Mouse (Mus musculus): ENCODE results near the gene Cxadr. TPM values are rescaled to one million over a fixed set of nuclear protein-coding genes. Genes with fewer than 3 reads are reported as not detected.

The Cxadr gene
- polyA plus RNA-seq, 1 experiment from 2014 or later = 101 TPM

DNA sequence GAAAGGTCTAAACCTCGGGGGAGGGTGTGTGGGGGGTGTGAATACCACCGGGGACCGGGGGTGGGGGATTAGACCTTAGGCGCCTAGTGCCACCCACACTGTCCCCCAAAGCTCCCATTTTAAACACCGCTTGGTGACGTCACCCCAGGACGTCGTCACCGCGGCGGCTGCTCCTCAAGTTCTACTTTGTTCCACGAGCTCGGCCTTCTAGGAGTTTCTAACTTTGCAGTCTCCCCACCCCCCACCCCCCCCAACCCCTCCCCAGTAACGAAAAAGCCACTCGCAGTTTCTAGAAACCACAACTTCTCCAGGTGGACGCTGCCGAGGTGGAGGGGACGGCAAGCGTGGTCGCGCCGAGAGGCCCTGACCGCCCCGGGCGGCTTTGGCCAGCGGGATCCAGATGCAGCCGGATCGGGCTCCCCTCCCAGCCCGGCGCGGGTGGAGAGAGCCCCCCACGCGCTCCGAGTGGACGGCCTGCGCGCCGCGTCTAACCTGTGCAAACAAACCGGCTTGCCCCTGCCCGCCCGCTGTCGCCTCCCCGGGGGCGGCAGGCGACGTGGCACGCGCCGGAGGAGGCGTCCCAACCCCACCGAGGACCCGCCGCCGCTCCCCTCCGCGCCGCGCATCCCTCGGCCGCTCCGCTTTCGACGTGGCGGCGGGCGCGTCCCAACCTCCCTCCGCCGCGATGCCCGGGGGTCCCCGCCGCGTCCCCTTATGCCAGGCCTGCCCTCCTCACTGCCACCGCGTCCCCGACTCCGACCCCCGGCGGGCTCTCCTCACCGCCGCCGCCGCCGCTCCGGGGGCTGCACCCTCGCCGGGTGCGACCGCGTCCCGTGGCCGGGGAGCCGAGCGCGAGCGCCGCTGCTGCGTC, 74.8 kb downstream of the Cxadr start:
- no peak overlapping the region for H3K27ac ChIP-seq
- H3K4me1 ChIP-seq = peaks cover 14% of the 10 kb centered on the region
- H3K9ac ChIP-seq = peak overlapping the region; percentile 89
- no peaks in the 10 kb centered on the region for H3K9me3 ChIP-seq (replicated peaks)
- H3K36me3 ChIP-seq (ENCODE audit: poor library complexity, severe bottlenecking) = 0 out of 2 replicates have a peak, but pooled peaks cover 10% of the 10 kb centered on the region
- peak overlapping the region; percentile 87 for H3K4me3 ChIP-seq
- H3K27me3 ChIP-seq = no peaks in the 10 kb centered on the region
- peak overlapping the region; percentile 69 for H3K4me2 ChIP-seq
- ATAC-seq = peak; percentile 34
- under 1% methylated on average over 66 of the region's 100 CpGs for WGBS

DNA sequence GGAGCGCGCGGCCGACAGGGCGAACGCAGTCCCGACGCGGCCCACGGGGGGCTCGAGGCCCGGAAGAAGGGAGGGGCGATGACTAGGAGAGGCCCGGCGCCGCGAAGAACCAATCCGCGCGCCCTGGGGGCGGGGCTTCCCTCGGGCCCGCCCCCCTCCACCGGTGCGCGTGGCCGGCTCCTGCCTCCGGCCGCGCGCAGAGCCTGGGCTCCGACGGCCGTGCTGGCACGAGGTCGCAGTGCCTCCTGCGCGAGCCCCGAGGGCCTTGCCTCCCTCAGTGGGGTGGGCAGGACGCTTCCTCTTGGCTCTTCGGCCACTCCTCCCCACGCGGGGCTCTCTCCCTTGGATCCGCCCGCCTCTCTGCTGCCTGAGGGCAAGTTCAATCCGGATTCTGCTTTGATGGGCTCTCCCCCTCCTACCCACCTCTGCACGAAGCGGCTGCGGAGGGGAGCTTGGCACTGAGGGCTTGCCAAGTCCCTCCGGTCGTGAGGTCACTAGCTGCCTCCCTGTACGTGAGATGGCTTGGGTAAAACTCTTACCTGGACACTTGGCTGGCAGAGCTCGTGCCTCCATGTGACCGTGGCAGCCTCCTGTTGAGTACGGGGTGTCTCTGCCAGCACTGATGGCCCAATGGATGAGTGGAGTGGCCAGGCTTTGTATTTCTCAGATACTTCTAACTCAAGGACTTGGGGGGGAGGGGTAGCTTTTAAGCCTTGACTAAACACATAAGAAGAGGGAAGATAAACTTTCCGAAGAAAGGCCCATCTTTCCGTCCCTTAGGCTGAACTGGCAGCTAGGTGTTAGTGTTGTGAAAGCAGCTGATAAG, 75.7 kb downstream of the Cxadr start, which contains the start of gene Btg3:
Gene Btg3, minus strand, starts transcription at position 448 of the 826 bp plus-strand sequence.
- peak within 1 kb of the TSS; percentile 87 for H3K4me3 ChIP-seq
- ATAC-seq = peak; percentile 98
- 0 out of 2 replicates have a peak, but pooled peaks cover 10% of the 10 kb centered on the region for H3K36me3 ChIP-seq (ENCODE audit: poor library complexity, severe bottlenecking)
- no peaks in the 10 kb centered on the region for H3K27me3 ChIP-seq
- WGBS = 4% methylated on average over 32 of the region's 57 CpGs
- H3K9me3 ChIP-seq (replicated peaks) = no peaks in the 10 kb centered on the region
- peaks cover 14% of the 10 kb centered on the region for H3K4me1 ChIP-seq
- H3K27ac ChIP-seq = peak within 1 kb of the TSS; percentile 35
- H3K9ac ChIP-seq = peak within 1 kb of the TSS; percentile 89
- peak within 1 kb of the TSS; percentile 69 for H3K4me2 ChIP-seq

DNA sequence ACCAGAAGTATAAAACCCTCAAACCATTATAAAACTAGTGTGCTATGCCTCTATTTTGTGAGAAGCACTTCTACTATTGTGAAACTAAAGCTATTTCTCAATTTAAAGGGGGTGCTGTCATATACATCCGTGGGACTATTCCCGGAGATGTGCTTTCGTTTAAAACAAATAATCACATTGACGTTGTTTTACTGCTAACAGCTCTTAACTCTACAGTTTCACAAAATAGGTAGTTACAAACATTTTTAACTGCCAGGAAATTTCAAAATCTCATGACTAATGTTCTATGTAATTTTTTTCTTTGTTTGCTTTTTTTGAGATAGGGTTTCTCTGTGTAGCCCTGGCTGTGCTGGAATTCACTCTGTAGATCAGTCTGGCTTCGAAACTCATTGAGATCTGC, 77.2 kb downstream of the Cxadr start:
- Histone ChIP-seq H3K36me3 (ENCODE audit: poor library complexity, severe bottlenecking) (no peaks in the 10 kb centered on the region), H3K4me3 (no peak overlapping the region), H3K4me2 (no peak overlapping the region), H3K9me3 (replicated peaks) (no peaks in the 10 kb centered on the region), H3K27ac (no peak overlapping the region), H3K27me3 (no peaks in the 10 kb centered on the region), H3K9ac (no peak overlapping the region), H3K4me1 (peaks cover 14% of the 10 kb centered on the region)
- WGBS = 92% methylated on average over 5 of the region's 5 CpGs
- no peak for ATAC-seq

DNA sequence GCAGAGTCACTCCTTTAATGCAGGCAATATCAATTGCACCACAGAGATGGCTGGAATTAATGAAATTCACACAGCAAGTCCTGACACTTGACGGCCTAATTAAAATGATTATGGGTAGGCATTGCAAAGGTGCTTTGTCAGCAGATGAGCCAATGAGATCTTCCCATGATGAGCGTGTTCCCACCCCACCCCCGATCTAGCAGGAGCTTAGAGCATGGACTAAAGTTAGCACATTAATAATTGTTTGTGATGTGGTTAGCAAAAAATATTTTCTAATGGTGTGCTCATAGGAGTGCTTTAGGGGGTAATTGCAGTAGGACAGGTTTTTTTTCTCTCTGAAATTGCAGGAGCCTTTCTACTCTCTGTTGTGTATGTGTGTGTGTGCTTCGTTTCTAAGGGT, 87.8 kb downstream of the Cxadr start:
- no peaks in the 10 kb centered on the region for H3K36me3 ChIP-seq (ENCODE audit: poor library complexity, severe bottlenecking)
- no peaks in the 10 kb centered on the region for H3K27me3 ChIP-seq
- no peak overlapping the region for H3K4me3 ChIP-seq
- H3K9ac ChIP-seq = no peak overlapping the region
- ATAC-seq = no peak
- no peak overlapping the region for H3K4me2 ChIP-seq
- no peak overlapping the region for H3K27ac ChIP-seq
- no peaks in the 10 kb centered on the region for H3K4me1 ChIP-seq
- H3K9me3 ChIP-seq (replicated peaks) = no peaks in the 10 kb centered on the region
- 62% methylated on average over 4 of the region's 4 CpGs for WGBS

DNA sequence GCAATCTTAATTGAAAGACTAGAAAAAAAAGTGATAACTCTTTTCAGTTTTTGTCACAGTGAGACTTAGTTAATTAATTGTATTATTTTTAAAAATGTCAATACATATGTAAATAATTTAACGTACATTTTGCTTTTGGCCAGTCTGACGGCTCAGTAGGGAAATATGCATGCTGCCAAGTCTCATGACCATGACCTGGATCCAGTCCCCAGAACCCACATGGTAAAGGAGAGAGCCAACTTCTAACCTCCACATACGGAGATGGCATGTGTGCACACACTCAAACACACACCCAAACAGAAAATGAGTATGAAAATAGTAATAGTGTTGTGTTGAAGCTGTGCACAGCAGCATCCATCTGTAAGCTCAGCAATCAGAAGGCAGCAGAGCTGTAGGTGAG, 88.7 kb downstream of the Cxadr start:
- H3K9ac ChIP-seq = no peak overlapping the region
- WGBS = 88% methylated on average over 3 of the region's 3 CpGs

DNA sequence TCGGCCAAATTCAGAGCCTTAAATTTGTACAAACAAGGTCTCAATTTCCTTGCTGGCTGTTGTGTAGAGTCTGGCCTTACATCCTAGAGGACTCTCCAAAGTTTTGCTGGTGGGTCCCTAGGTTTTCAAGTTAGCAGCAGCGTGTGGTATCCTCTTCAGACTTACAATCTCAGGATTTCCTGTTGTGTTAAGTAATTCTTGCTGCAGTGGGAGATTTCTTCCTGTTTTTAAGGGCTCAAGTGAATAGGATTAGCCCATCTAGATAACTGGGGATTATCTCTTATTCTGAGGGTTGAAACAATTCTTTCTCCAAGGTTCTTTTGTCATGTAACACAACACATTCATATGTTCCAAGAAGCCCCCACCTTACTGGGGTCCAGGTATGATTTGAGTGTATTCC, 90.1 kb downstream of the Cxadr start:
- no peak overlapping the region for H3K9ac ChIP-seq
- H3K27me3 ChIP-seq = no peaks in the 10 kb centered on the region
- no peak overlapping the region for H3K4me3 ChIP-seq
- no peaks in the 10 kb centered on the region for H3K36me3 ChIP-seq (ENCODE audit: poor library complexity, severe bottlenecking)
- H3K4me1 ChIP-seq = no peaks in the 10 kb centered on the region
- 68% methylated on average over 2 of the region's 2 CpGs for WGBS
- ATAC-seq = no peak
- H3K4me2 ChIP-seq = no peak overlapping the region
- no peaks in the 10 kb centered on the region for H3K9me3 ChIP-seq (replicated peaks)
- no peak overlapping the region for H3K27ac ChIP-seq

More for the DNA sequence above, 88.7 kb downstream of the Cxadr start:
- H3K9me3 ChIP-seq (replicated peaks) = no peaks in the 10 kb centered on the region
- H3K4me2 ChIP-seq = no peak overlapping the region
- no peaks in the 10 kb centered on the region for H3K27me3 ChIP-seq
- H3K27ac ChIP-seq = no peak overlapping the region
- no peaks in the 10 kb centered on the region for H3K4me1 ChIP-seq
- no peaks in the 10 kb centered on the region for H3K36me3 ChIP-seq (ENCODE audit: poor library complexity, severe bottlenecking)
- H3K4me3 ChIP-seq = no peak overlapping the region
- ATAC-seq = no peak

DNA sequence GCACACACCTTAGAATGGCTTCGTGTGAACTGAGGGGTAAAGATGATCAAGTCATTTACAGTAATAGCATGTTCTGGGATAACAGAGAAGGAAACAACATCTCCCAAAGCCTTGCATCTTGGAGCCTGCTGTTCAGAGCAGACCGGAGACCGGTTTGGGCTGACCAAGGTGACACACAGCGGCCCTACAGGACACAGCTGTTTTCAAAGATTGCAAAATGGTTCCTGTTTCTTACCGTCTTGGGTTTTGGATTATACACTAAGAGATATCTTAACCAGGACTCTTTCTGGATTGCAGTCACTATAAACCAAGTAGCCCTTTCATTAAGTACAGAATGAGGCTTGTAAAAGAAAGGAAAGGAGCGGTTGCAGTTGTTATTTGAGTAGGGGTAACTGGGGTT, 97.4 kb downstream of the Cxadr start:
- ATAC-seq = no peak
- WGBS = 92% methylated on average over 6 of the region's 6 CpGs

DNA sequence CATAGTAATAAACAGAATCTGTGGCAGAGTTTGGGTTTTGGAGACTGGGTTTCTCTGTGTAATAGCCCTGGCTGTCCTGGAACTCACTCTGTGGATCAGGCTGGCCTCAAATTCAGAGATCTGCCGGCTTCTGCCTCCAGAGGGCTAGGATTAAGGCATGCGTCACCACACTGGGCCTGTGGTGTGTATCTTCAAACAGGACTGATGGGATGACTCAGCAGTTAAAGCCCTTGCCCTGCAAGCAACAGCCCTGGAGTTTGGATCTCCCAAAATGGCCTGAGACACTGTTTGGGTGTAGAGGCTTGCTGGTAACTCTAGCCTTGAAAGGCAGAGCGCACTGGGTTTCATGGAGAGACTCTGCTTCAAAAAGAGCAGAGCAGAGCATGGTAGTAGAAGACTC, 98.1 kb downstream of the Cxadr start:
- WGBS = 93% methylated on average over 3 of the region's 3 CpGs
- Histone ChIP-seq H3K4me3 (no peak overlapping the region), H3K27me3 (no peaks in the 10 kb centered on the region), H3K9ac (no peak overlapping the region), H3K9me3 (replicated peaks) (no peaks in the 10 kb centered on the region), H3K4me1 (no peaks in the 10 kb centered on the region), H3K27ac (no peak overlapping the region), H3K4me2 (no peak overlapping the region), H3K36me3 (ENCODE audit: poor library complexity, severe bottlenecking) (no peaks in the 10 kb centered on the region)
- no peak for ATAC-seq

More for the DNA sequence above, 97.4 kb downstream of the Cxadr start:
- Histone ChIP-seq H3K4me1 (no peaks in the 10 kb centered on the region), H3K4me2 (no peak overlapping the region), H3K9ac (no peak overlapping the region), H3K9me3 (replicated peaks) (no peaks in the 10 kb centered on the region), H3K36me3 (ENCODE audit: poor library complexity, severe bottlenecking) (no peaks in the 10 kb centered on the region), H3K27ac (no peak overlapping the region), H3K27me3 (no peaks in the 10 kb centered on the region), H3K4me3 (no peak overlapping the region)

DNA sequence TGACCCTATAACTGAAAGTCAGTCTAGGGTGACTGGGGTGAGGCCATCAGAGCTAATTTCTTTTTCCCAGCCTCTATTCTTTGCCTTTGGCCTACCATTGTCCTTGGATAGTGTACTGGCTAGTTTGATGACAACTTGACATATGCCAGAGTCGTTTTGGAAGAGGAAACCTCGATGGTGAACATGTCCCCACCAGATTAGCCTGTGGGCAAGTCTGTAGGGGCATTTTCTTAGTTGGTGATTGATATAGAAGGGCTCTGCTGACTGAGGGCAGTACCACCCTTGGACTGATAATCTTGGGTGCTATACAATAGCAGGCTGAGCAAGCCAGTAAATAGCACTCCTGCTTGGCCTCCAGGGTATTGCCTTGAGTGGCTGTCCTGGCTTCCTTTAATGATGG, 101.0 kb downstream of the Cxadr start:
- no peaks in the 10 kb centered on the region for H3K4me1 ChIP-seq
- H3K27ac ChIP-seq = no peak overlapping the region
- 62% methylated on average over 2 of the region's 2 CpGs for WGBS
- H3K9ac ChIP-seq = no peak overlapping the region
- no peak overlapping the region for H3K4me2 ChIP-seq
- no peaks in the 10 kb centered on the region for H3K36me3 ChIP-seq (ENCODE audit: poor library complexity, severe bottlenecking)
- no peak overlapping the region for H3K4me3 ChIP-seq
- ATAC-seq = no peak
- H3K9me3 ChIP-seq (replicated peaks) = no peaks in the 10 kb centered on the region
- no peaks in the 10 kb centered on the region for H3K27me3 ChIP-seq

DNA sequence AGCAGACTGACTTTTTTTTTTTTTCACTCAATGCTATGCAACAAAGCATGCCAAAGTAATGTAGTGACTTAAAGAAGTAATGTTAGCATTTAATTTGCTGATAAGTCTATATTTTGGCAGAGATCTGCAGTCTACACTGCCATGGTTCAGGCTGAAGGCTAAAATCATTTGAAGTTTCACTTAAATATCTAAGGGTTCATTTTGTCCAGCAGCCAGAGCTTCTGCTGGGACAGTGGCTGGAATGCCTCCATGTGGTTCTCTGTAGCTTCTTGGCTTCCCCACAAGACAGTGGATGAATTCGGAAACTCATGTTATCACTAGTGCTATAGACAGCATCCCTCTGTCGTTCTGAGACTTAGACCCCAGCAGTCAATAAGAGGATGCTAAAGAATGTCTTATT, 105.4 kb downstream of the Cxadr start:
- WGBS = 84% methylated on average over 2 of the region's 2 CpGs

DNA sequence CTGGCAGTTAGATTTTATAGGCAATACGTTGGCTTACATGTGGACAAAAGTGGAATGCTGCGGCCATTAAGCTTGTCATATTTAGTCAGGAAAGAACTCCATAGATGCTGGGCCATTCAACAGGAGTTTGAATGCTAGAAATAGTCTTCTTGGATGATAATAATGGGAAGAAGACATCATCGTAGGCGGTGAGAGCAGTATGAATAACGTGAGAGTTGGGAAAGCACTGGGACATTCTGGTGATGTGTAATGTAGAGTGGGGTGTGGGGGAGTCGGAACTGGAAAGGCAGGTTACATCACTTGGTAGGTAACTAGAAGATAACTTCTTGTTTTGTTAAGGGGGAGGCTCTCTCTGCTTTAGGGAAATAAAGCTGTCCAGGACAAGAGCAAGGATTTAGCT, 106.6 kb downstream of the Cxadr start:
- Histone ChIP-seq H3K4me2 (no peak overlapping the region), H3K36me3 (ENCODE audit: poor library complexity, severe bottlenecking) (no peaks in the 10 kb centered on the region), H3K4me3 (no peak overlapping the region), H3K9ac (no peak overlapping the region), H3K27me3 (no peaks in the 10 kb centered on the region), H3K9me3 (replicated peaks) (no peaks in the 10 kb centered on the region), H3K4me1 (no peaks in the 10 kb centered on the region), H3K27ac (no peak overlapping the region)
- ATAC-seq = no peak
- 94% methylated on average over 6 of the region's 6 CpGs for WGBS

More for the DNA sequence above, 105.4 kb downstream of the Cxadr start:
- H3K9ac ChIP-seq = no peak overlapping the region
- H3K9me3 ChIP-seq (replicated peaks) = no peaks in the 10 kb centered on the region
- H3K27me3 ChIP-seq = no peaks in the 10 kb centered on the region
- ATAC-seq = no peak
- no peak overlapping the region for H3K4me2 ChIP-seq
- no peaks in the 10 kb centered on the region for H3K36me3 ChIP-seq (ENCODE audit: poor library complexity, severe bottlenecking)
- no peak overlapping the region for H3K4me3 ChIP-seq
- no peaks in the 10 kb centered on the region for H3K4me1 ChIP-seq
- H3K27ac ChIP-seq = no peak overlapping the region

All from forebrain, embryonic 13.5 days (tissue).